Mouse (Mus musculus) CH12.LX (cell line): ENCODE results near the gene Crabp1. TPM values are rescaled to one million over a fixed set of nuclear protein-coding genes. Genes with fewer than 3 reads are reported as not detected.

Experiments
- DNase-seq: peaks from one replicate; pipeline ENCODE4 v3.0.0-alpha.2; 2013; ENCODE audit errors: extremely low read depth
- H3K27ac ChIP-seq: 2 replicates; pipeline ENCODE4 v1.5.1; 2012; ENCODE audit warnings: low read depth, mild to moderate bottlenecking, control low read depth, moderate library complexity; ENCODE audit not compliant: insufficient read depth
- H3K27me3 ChIP-seq: replicated peaks from 2 replicates; pipeline ENCODE3; 2012; ENCODE audit warnings: inconsistent platforms
- H3K36me3 ChIP-seq, 2 experiments: replicated peaks in 1 of 2; 2 replicates each; pipeline versions ENCODE3 to v1.6.1; 2012; ENCODE audit warnings: inconsistent platforms in 1 of 2, low read length in 1 of 2, mild to moderate bottlenecking in 1 of 2, mixed read lengths in 1 of 2, moderate library complexity in 1 of 2; ENCODE audit not compliant: control insufficient read depth in 1 of 2, insufficient read depth in 1 of 2
- H3K4me1 ChIP-seq, 2 experiments: 2 replicates each; pipeline ENCODE4 v1.6.1; 2012; ENCODE audit warnings: inconsistent platforms in 1 of 2, moderate library complexity in 1 of 2; ENCODE audit not compliant: insufficient read depth in 2 of 2, control insufficient read depth in 1 of 2
- H3K4me2 ChIP-seq: 2 replicates; pipeline ENCODE4 v1.6.1; 2012; ENCODE audit warnings: low read depth, mild to moderate bottlenecking, control low read depth; ENCODE audit not compliant: poor library complexity, insufficient read depth, severe bottlenecking
- H3K4me3 ChIP-seq, 3 experiments: fragments of 150-350 bp in 1 of 3; sonication (generic) in 1 of 3; replicated peaks in 1 of 3; 2 replicates each; pipeline versions ENCODE3 to v1.5.1; 2011 to 2012; ENCODE audit warnings: low read depth in 2 of 3, low read length in 2 of 3, mild to moderate bottlenecking in 2 of 3, moderate library complexity in 2 of 3, control low read depth in 1 of 3, improper control_type of control experiment in 1 of 3, inconsistent platforms in 1 of 3, mixed read lengths in 1 of 3; ENCODE audit not compliant: poor library complexity in 1 of 3
- H3K79me2 ChIP-seq: replicated peaks from 2 replicates; pipeline ENCODE4 v1.6.1; 2012; ENCODE audit warnings: mild to moderate bottlenecking, moderate library complexity; ENCODE audit not compliant: control insufficient read depth, poor library complexity, insufficient read depth, severe bottlenecking; ENCODE audit errors: extremely low read depth
- H3K9ac ChIP-seq: 2 replicates; pipeline ENCODE4 v1.6.1; 2012; ENCODE audit warnings: low read depth, mild to moderate bottlenecking, control low read depth, moderate library complexity; ENCODE audit not compliant: insufficient read depth
- H3K9me3 ChIP-seq: replicated peaks from 2 replicates; pipeline ENCODE3; 2012; ENCODE audit warnings: low read length, inconsistent platforms, mixed read lengths
- BHLHE40 ChIP-seq: IDR thresholded peaks from 2 replicates; pipeline ENCODE4 v1.6.1; 2011; ENCODE audit warnings: mild to moderate bottlenecking, low read depth, low read length, improper control_type of control experiment
- CHD2 ChIP-seq: IDR thresholded peaks from 2 replicates; pipeline ENCODE4 v1.6.1; 2011; ENCODE audit warnings: low read length, improper control_type of control experiment
- CTCF ChIP-seq, 2 experiments: IDR thresholded peaks in 1 of 2; conservative IDR thresholded peaks in 1 of 2; 2 replicates each; pipeline ENCODE4 v1.5.1; 2011 to 2012; ENCODE audit warnings: low read depth in 2 of 2, low read length in 2 of 2, improper control_type of control experiment in 1 of 2, inconsistent platforms in 1 of 2, mild to moderate bottlenecking in 1 of 2, moderate library complexity in 1 of 2
- E2F4 ChIP-seq: IDR thresholded peaks from 2 replicates; pipeline ENCODE4 v1.6.1; 2011; ENCODE audit warnings: low read depth, low read length, improper control_type of control experiment; ENCODE audit not compliant: insufficient replicate concordance
- ELF1 ChIP-seq: IDR thresholded peaks from 2 replicates; pipeline ENCODE4 v1.6.1; 2014; ENCODE audit warnings: low read depth, mild to moderate bottlenecking, inconsistent platforms, low read length, improper control_type of control experiment
- EP300 ChIP-seq: IDR thresholded peaks from 2 replicates; pipeline ENCODE4 v1.6.1; 2011; ENCODE audit warnings: low read length, improper control_type of control experiment
- IRF4 ChIP-seq: IDR thresholded peaks from 2 replicates; pipeline ENCODE4 v1.6.1; 2014; ENCODE audit warnings: low read depth, mild to moderate bottlenecking, inconsistent platforms, low read length, improper control_type of control experiment
- JUN ChIP-seq: IDR thresholded peaks from 2 replicates; pipeline ENCODE4 v1.6.1; 2011; ENCODE audit warnings: low read depth, mild to moderate bottlenecking, low read length, improper control_type of control experiment, moderate library complexity; ENCODE audit not compliant: insufficient read depth
- MAFK ChIP-seq: IDR thresholded peaks from 2 replicates; pipeline ENCODE4 v1.6.1; 2011; ENCODE audit warnings: low read length, improper control_type of control experiment; ENCODE audit not compliant: insufficient replicate concordance
- MXI1 ChIP-seq: IDR thresholded peaks from 2 replicates; pipeline ENCODE4 v1.6.1; 2011; ENCODE audit warnings: mild to moderate bottlenecking, low read depth, low read length, improper control_type of control experiment
- MYC ChIP-seq: IDR thresholded peaks from 2 replicates; pipeline ENCODE4 v1.6.1; 2011; ENCODE audit warnings: low read depth, mild to moderate bottlenecking, improper control_type of control experiment, low read length
- PAX5 ChIP-seq: IDR thresholded peaks from 2 replicates; pipeline ENCODE4 v1.6.1; 2012; ENCODE audit warnings: low read length, inconsistent platforms, mixed read lengths
- RCOR1 ChIP-seq: conservative IDR thresholded peaks from 2 replicates; pipeline ENCODE4 v1.6.1; 2012; ENCODE audit warnings: low read depth, mild to moderate bottlenecking, inconsistent platforms, low read length, improper control_type of control experiment
- SIN3A ChIP-seq: IDR thresholded peaks from 2 replicates; pipeline ENCODE4 v1.6.1; 2012; ENCODE audit warnings: low read length, improper control_type of control experiment, inconsistent platforms
- TBP ChIP-seq: conservative IDR thresholded peaks from 2 replicates; pipeline ENCODE4 v1.6.1; 2011; ENCODE audit warnings: low read depth, low read length, improper control_type of control experiment
- UBTF ChIP-seq: IDR thresholded peaks from 2 replicates; pipeline ENCODE4 v1.6.1; 2012; ENCODE audit warnings: low read depth, mild to moderate bottlenecking, inconsistent platforms, low read length, improper control_type of control experiment, moderate library complexity
- USF1 ChIP-seq: IDR thresholded peaks from 2 replicates; pipeline ENCODE4 v1.6.1; 2014; ENCODE audit warnings: low read depth, mild to moderate bottlenecking, inconsistent platforms, low read length, improper control_type of control experiment
- USF2 ChIP-seq: conservative IDR thresholded peaks from 2 replicates; pipeline ENCODE4 v1.6.1; 2011; ENCODE audit warnings: low read depth, low read length, improper control_type of control experiment
- ZC3H11A ChIP-seq: IDR thresholded peaks from 2 replicates; pipeline ENCODE4 v1.6.1; 2012; ENCODE audit warnings: low read depth, mild to moderate bottlenecking, inconsistent platforms, low read length, improper control_type of control experiment
- ZKSCAN1 ChIP-seq: IDR thresholded peaks from 2 replicates; pipeline ENCODE4 v1.6.1; 2012; ENCODE audit warnings: low read depth, inconsistent platforms, low read length, improper control_type of control experiment, borderline replicate concordance
- ZMIZ1 ChIP-seq: IDR thresholded peaks from 2 replicates; pipeline ENCODE4 v1.6.1; 2012; ENCODE audit warnings: low read depth, mild to moderate bottlenecking, inconsistent platforms, low read length, improper control_type of control experiment
- ZNF384 ChIP-seq: IDR thresholded peaks from 2 replicates; pipeline ENCODE4 v1.6.1; 2012; ENCODE audit warnings: low read depth, low read length, improper control_type of control experiment, inconsistent platforms
- dilution Hi-C: fragments of 300-500 bp; cut with MboI; formaldehyde crosslinking; loops from 2 replicates; pipeline ENCODE4 v1.14.3; 2020; ENCODE audit warnings: low sequenced_read_pairs; ENCODE audit not compliant: extremely low pct_unique_long_range_greater_than_20kb, extremely low pct_ligation_motif_present
- in situ Hi-C: fragments of 300-500 bp; cut with MboI; formaldehyde crosslinking; loops from 3 replicates; pipeline ENCODE4 v1.14.3; 2019; ENCODE audit warnings: low sequenced_read_pairs, low pct_ligation_motif_present, low pct_unique_long_range_greater_than_20kb, mixed read lengths
- polyA plus RNA-seq: library from polyadenylated mRNA; unstranded; fragments of >175 nt; gene quantifications from 2 replicates; pipeline ENCODE4 v1.2.1, GENCODE M21; 2012; ENCODE audit warnings: low read depth; ENCODE audit not compliant: insufficient read length
- total RNA-seq, 2 experiments: library from RNA; depleted of rRNA; stranded (reverse); fragments of 300-350 nt in 1 of 2; fragments of >200 nt in 1 of 2; gene quantifications; 2 replicates each; pipeline ENCODE4 v1.2.3; 2012 to 2014

Crabp1 gene
- total and polyA plus RNA-seq, 3 experiments, result not detected

DNA sequence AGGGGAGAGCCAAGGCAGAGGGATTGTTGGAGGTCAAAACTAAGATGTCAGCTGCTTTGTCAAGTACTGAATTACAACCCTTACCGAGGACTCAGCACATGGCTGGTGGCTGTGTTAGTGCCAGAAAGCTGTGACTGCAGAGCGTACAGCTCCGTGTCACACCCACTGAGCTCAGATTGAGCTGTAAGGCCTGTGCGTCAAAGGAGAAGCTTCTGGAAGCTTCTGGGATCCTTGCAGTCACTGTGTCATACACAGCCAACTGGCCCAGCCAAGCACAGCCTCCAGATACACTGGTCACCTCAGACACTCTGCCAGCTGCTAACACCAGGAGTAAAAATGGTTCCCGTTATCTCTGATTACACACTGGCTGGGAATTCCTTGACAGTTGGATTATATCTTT lies 39.8 kb downstream of the Crabp1 start:
- in situ Hi-C loops, result no loop called here
- Histone ChIP-seq H3K27me3 (no peaks in the 10 kb centered on the region), H3K4me2 (no peak overlapping the region), H3K9ac (no peak overlapping the region), H3K4me3 (no peak overlapping the region), H3K4me1 (peaks cover 11 to 33% of the 10 kb centered on the region in 2 experiments), H3K79me2 (no peaks in the 10 kb centered on the region), H3K9me3 (peaks cover 3% of the 10 kb centered on the region), H3K27ac (no peak overlapping the region), H3K36me3 (no peaks in the 10 kb centered on the region)
- no peak for DNase-seq
- dilution Hi-C loops, result no loop called here
- no peak for TF ChIP-seq BHLHE40
- TF ChIP-seq MXI1, result no peak
- TF ChIP-seq SIN3A, result no peak
- no peak for TF ChIP-seq MYC
- no peak for TF ChIP-seq IRF4
- TF ChIP-seq EP300, result no peak
- no peak for TF ChIP-seq USF1
- TF ChIP-seq USF2, result no peak
- TF ChIP-seq ZC3H11A, result no peak
- no peak for TF ChIP-seq MAFK
- no peak for TF ChIP-seq PAX5
- no peak for TF ChIP-seq JUN
- TF ChIP-seq TBP, result no peak
- TF ChIP-seq ZKSCAN1, result no peak
- TF ChIP-seq UBTF, result no peak
- no peak for TF ChIP-seq ZNF384
- no peak for TF ChIP-seq CHD2
- TF ChIP-seq ELF1, result no peak

DNA sequence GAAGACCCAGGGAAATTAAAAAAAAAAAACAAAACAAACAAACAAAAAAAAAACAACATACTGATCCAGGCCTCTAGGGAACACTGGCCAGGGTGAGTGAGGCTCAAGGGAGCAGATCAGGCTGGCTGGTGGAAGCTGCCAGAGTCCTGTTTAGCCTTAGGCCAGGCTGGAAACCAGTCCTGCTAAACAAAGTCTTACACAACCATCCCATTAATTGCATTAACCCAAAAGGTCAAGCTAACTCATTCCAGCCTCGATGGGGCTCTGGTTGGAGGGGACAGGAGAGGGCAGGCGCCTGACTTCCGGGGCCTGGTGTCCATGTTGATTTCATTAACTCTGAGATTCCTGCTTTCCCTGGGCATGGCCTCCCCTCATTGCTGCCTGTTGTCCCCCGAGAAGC lies 43.2 kb downstream of the Crabp1 start:
- Histone ChIP-seq H3K4me2 (no peak overlapping the region), H3K79me2 (no peaks in the 10 kb centered on the region), H3K27ac (no peak overlapping the region), H3K27me3 (no peaks in the 10 kb centered on the region), H3K9me3 (peaks cover 3% of the 10 kb centered on the region), H3K4me3 (no peak overlapping the region), H3K4me1 (peaks cover 0 to 8% of the 10 kb centered on the region in 2 experiments; a peak in 2 of 4 replicates), H3K36me3 (no peaks in the 10 kb centered on the region), H3K9ac (no peak overlapping the region)
- dilution Hi-C loops (no loop called here), in situ Hi-C loops (no loop called here)
- DNase-seq, result no peak
- TF ChIP-seq E2F4 (no peak), RCOR1 (no peak), CTCF (conservative IDR thresholded peaks at IDR 0.05 in 1 of 2, IDR thresholded peaks at IDR 0.05 in 1 of 2; ENCODE audit: low read depth in 2 of 2, low read length in 2 of 2) (no peak), ZMIZ1 (no peak)
